Mouse (Mus musculus) adrenal gland, postnatal 0 days (tissue): Measurements from ENCODE around the gene Psmd6. TPM values are rescaled to one million over a fixed set of nuclear protein-coding genes. Genes with fewer than 3 reads are reported as not detected.

ENCODE experiments used
- polyA plus RNA-seq: library from polyadenylated mRNA; unstranded; fragments of >200 nt; fragmentation: Nextera tagmentation; extraction: Ambion mirVana; gene quantifications from 2 replicates; pipeline ENCODE4 v1.2.1, GENCODE M21; 2015

Gene Psmd6
- polyA plus RNA-seq, result 258 and 269 TPM in 2 replicates

DNA sequence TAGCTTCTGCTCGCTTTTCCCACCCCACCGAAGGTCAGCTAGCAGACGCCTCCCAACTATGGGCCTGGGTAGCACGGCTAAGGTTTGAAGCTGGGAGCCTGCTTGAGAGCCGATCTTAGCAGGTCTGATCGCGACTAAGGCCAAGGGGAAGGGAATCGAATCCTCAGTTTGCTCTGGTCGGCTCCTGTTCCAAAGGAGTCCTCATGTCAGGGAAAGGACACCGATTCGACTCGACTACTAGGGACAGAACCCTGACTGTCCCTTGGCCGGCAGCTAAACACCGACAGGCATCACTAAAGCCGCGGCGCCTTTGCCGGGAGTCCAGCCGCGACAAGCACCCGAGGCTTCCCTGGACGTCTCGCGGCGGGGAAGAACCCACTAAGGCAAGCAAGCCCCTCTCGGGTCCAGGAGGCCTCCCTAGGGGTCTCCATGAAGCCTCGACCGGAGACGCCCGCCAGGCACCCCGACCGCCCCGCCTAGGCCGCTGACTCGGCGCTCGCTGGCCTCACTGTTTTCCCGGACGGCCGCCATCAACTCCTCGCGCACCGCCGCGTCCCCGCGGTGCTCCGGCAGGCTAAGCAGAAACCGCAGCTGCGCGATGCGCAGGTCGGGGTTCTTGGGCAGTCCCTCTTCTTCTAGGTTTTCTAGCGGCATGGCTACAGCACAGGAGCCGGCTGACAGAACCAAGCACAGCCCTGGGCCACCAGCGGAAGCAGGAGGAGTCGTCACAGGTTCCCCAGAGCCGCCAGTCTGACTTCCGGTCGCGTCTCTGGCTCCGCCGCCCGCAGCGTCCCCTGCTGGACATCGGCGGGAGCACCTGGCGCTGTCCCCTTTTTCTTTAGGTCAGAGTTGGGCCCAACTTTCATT, at the start of gene Psmd6:
Psmd6 (minus strand) TSS at position 755 of the 867 bp plus-strand sequence.

Other genes starting within 250 kb of the Psmd6 start
- gene Gm281, start 206.5 kb downstream of the Psmd6 start, polyA plus RNA-seq, result 0.04 and 0.05 TPM in 2 replicates
- 2.3 and 2.9 TPM in 2 replicates for gene Atxn7, start 159.5 kb downstream of the Psmd6 start, polyA plus RNA-seq
- gene Thoc7, start 159.1 kb downstream of the Psmd6 start, polyA plus RNA-seq, result 212 and 252 TPM in 2 replicates
- not detected in 2 replicates for gene Olfr720, start 65.9 kb upstream of the Psmd6 start, polyA plus RNA-seq
- not detected in 2 replicates for gene Olfr31, start 201.8 kb upstream of the Psmd6 start, polyA plus RNA-seq
- 9.7 and 13.7 TPM in 2 replicates for gene Il3ra, start 225.3 kb upstream of the Psmd6 start, polyA plus RNA-seq